Mouse (Mus musculus) CH12.LX (cell line): ENCODE data around the gene Stk32c.

Source experiments
- BHLHE40 ChIP-seq: IDR thresholded peaks from 2 replicates; pipeline ENCODE4 v1.6.1; 2011; ENCODE audit warnings: mild to moderate bottlenecking, low read depth, low read length, improper control_type of control experiment
- CHD2 ChIP-seq: IDR thresholded peaks from 2 replicates; pipeline ENCODE4 v1.6.1; 2011; ENCODE audit warnings: low read length, improper control_type of control experiment
- CTCF ChIP-seq, 2 experiments: IDR thresholded peaks in 1 of 2; conservative IDR thresholded peaks in 1 of 2; 2 replicates each; pipeline ENCODE4 v1.5.1; 2011 to 2012; ENCODE audit warnings: low read depth in 2 of 2, low read length in 2 of 2, improper control_type of control experiment in 1 of 2, inconsistent platforms in 1 of 2, mild to moderate bottlenecking in 1 of 2, moderate library complexity in 1 of 2
- EP300 ChIP-seq: IDR thresholded peaks from 2 replicates; pipeline ENCODE4 v1.6.1; 2011; ENCODE audit warnings: low read length, improper control_type of control experiment
- ETS1 ChIP-seq: conservative IDR thresholded peaks from 2 replicates; pipeline ENCODE4 v1.6.1; 2012; ENCODE audit warnings: low read depth, mild to moderate bottlenecking, inconsistent platforms, low read length, improper control_type of control experiment, moderate library complexity
- HCFC1 ChIP-seq: IDR thresholded peaks from 2 replicates; pipeline ENCODE4 v1.6.1; 2012; ENCODE audit warnings: low read depth, mild to moderate bottlenecking, inconsistent platforms, low read length, improper control_type of control experiment
- MAX ChIP-seq: IDR thresholded peaks from 2 replicates; pipeline ENCODE4 v1.6.1; 2011; ENCODE audit warnings: low read length, improper control_type of control experiment
- MEF2A ChIP-seq: IDR thresholded peaks from 2 replicates; pipeline ENCODE4 v1.6.1; 2014; ENCODE audit warnings: low read depth, mild to moderate bottlenecking, inconsistent platforms, low read length, improper control_type of control experiment, borderline replicate concordance
- POLR2A ChIP-seq: IDR thresholded peaks from 2 replicates; pipeline ENCODE4 v1.6.1; 2011; ENCODE audit warnings: low read depth, mild to moderate bottlenecking, improper control_type of control experiment, low read length
- POLR2AphosphoS2 ChIP-seq: IDR thresholded peaks from 2 replicates; pipeline ENCODE4 v1.6.1; 2011; ENCODE audit warnings: low read depth, low read length, improper control_type of control experiment
- ZC3H11A ChIP-seq: IDR thresholded peaks from 2 replicates; pipeline ENCODE4 v1.6.1; 2012; ENCODE audit warnings: low read depth, mild to moderate bottlenecking, inconsistent platforms, low read length, improper control_type of control experiment

GRCm38 (mm10) chr7:139125881-139126280 is 87.2 kb downstream of the Stk32c start:
- TF ChIP-seq CTCF (conservative IDR thresholded peaks at IDR 0.05 in 1 of 2, IDR thresholded peaks at IDR 0.05 in 1 of 2; ENCODE audit: low read depth in 2 of 2, low read length in 2 of 2): no peak
- TF ChIP-seq MEF2A: no peak
- no peak for TF ChIP-seq BHLHE40
- TF ChIP-seq POLR2A: no peak
- no peak for TF ChIP-seq CHD2
- no peak for TF ChIP-seq MAX
- no peak for TF ChIP-seq ETS1
- no peak for TF ChIP-seq EP300
- TF ChIP-seq POLR2AphosphoS2: no peak
- no peak for TF ChIP-seq HCFC1
- no peak for TF ChIP-seq ZC3H11A
